Mouse (Mus musculus): ENCODE data around the gene Styx. TPM values are rescaled to one million over a fixed set of nuclear protein-coding genes. Genes with fewer than 3 reads are reported as not detected.

Gene Styx
- polyA plus RNA-seq, 1 experiment from 2014 or later, result 47.8 TPM

- no peak for ATAC-seq
- H3K27ac ChIP-seq (ENCODE audit: low read length), result no peak overlapping the region
- no peak overlapping the region for H3K4me2 ChIP-seq (ENCODE audit: low read depth, low read length)
- no peak overlapping the region for H3K9ac ChIP-seq (ENCODE audit: low read depth, low read length)
- WGBS, result 55% methylated on average over 4 of the region's 4 CpGs
- no peak overlapping the region for H3K4me3 ChIP-seq (ENCODE audit: low read length)
- H3K27me3 ChIP-seq (replicated peaks; ENCODE audit: control insufficient read depth, insufficient read depth, low read length), result no peaks in the 10 kb centered on the region
- H3K36me3 ChIP-seq (ENCODE audit: control insufficient read depth, insufficient read depth, low read length), result no peaks in the 10 kb centered on the region
- no peaks in the 10 kb centered on the region for H3K4me1 ChIP-seq (ENCODE audit: control insufficient read depth, insufficient read depth, low read length)
- H3K9me3 ChIP-seq (ENCODE audit: control insufficient read depth, low read length), result no peaks in the 10 kb centered on the region
Observed at GRCm38 (mm10) chr14:45422371-45422770, 71.5 kb downstream of the Styx start.

DNA sequence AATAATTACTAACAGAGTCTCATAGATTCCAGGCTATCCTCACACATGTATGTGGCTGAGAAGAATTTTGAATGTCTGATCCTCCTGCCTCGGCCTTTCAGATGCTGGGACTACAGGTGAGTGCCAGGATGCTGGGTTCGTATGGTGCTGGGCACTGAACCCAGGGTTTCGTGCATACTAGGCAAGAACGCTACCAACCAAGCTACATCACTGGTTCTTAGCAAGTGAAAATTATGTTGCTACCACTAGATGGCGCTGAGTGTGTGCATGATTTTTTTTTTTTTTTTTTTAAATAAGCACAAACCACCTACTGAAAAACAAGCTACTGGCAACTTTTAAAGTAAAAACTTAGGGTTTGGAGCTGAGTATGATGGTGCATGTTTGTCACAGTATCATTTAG is 72.3 kb downstream of the Styx start:
- 7% methylated on average over 5 of the region's 5 CpGs for WGBS
- no peak for ATAC-seq

GRCm38 (mm10) chr14:45430066-45430842 is 79.4 kb downstream of the Styx start:
- Histone ChIP-seq H3K36me3 (ENCODE audit: control insufficient read depth, insufficient read depth, low read length) (no peaks in the 10 kb centered on the region; the same call in 1 of the 2 replicates), H3K9me3 (ENCODE audit: control insufficient read depth, low read length) (0 out of 2 replicates have a peak, but pooled peaks cover 8% of the 10 kb centered on the region), H3K4me2 (ENCODE audit: low read depth, low read length) (no peak overlapping the region), H3K4me3 (ENCODE audit: low read length) (no peak overlapping the region), H3K4me1 (ENCODE audit: control insufficient read depth, insufficient read depth, low read length) (no peaks in the 10 kb centered on the region), H3K27ac (ENCODE audit: low read length) (no peak overlapping the region), H3K9ac (ENCODE audit: low read depth, low read length) (no peak overlapping the region), H3K27me3 (replicated peaks; ENCODE audit: control insufficient read depth, insufficient read depth, low read length) (no peaks in the 10 kb centered on the region)
- no peak for ATAC-seq
- 84% methylated on average over 13 of the region's 13 CpGs for WGBS

More for the DNA sequence above, 72.3 kb downstream of the Styx start:
- Histone ChIP-seq H3K27me3 (replicated peaks; ENCODE audit: control insufficient read depth, insufficient read depth, low read length) (no peaks in the 10 kb centered on the region), H3K27ac (ENCODE audit: low read length) (no peak overlapping the region), H3K36me3 (ENCODE audit: control insufficient read depth, insufficient read depth, low read length) (no peaks in the 10 kb centered on the region), H3K9ac (ENCODE audit: low read depth, low read length) (no peak overlapping the region), H3K4me2 (ENCODE audit: low read depth, low read length) (no peak overlapping the region), H3K9me3 (ENCODE audit: control insufficient read depth, low read length) (no peaks in the 10 kb centered on the region), H3K4me1 (ENCODE audit: control insufficient read depth, insufficient read depth, low read length) (no peaks in the 10 kb centered on the region), H3K4me3 (ENCODE audit: low read length) (no peak overlapping the region)

DNA sequence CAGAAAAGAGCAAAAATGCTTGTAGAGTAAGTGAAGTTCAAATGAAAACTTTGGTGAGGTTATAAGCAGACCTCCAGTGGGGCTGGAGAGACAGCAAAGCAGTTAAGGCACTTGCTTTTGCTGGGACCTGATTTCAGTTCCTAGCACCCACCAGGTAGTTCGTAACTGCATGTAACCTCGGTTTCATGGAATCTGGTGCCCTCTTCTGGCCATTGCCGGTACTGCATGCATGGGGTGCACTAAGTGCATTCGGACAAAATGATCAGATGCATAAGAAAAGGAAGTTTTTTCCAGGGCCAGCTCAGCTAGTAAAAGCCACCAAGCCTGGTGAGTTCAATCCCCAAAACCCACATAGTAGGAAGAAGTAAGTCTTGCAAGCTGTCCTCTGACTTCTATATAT is 81.1 kb downstream of the Styx start:
- Histone ChIP-seq H3K4me3 (ENCODE audit: low read length) (no peak overlapping the region), H3K36me3 (ENCODE audit: control insufficient read depth, insufficient read depth, low read length) (no peaks in the 10 kb centered on the region; the same call in 1 of the 2 replicates), H3K4me1 (ENCODE audit: control insufficient read depth, insufficient read depth, low read length) (no peaks in the 10 kb centered on the region), H3K27me3 (replicated peaks; ENCODE audit: control insufficient read depth, insufficient read depth, low read length) (no peaks in the 10 kb centered on the region), H3K4me2 (ENCODE audit: low read depth, low read length) (no peak overlapping the region), H3K27ac (ENCODE audit: low read length) (no peak overlapping the region), H3K9me3 (ENCODE audit: control insufficient read depth, low read length) (0 out of 2 replicates have a peak, but pooled peaks cover 8% of the 10 kb centered on the region), H3K9ac (ENCODE audit: low read depth, low read length) (no peak overlapping the region)
- ATAC-seq, result no peak
- WGBS, result 70% methylated on average over 4 of the region's 4 CpGs

- Histone ChIP-seq H3K4me1 (ENCODE audit: control insufficient read depth, insufficient read depth, low read length) (no peaks in the 10 kb centered on the region), H3K36me3 (ENCODE audit: control insufficient read depth, insufficient read depth, low read length) (no peaks in the 10 kb centered on the region; the same call in 1 of the 2 replicates), H3K9ac (ENCODE audit: low read depth, low read length) (no peak overlapping the region), H3K27me3 (replicated peaks; ENCODE audit: control insufficient read depth, insufficient read depth, low read length) (no peaks in the 10 kb centered on the region), H3K9me3 (ENCODE audit: control insufficient read depth, low read length) (0 out of 2 replicates have a peak, but pooled peaks cover 8% of the 10 kb centered on the region), H3K4me2 (ENCODE audit: low read depth, low read length) (no peak overlapping the region), H3K4me3 (ENCODE audit: low read length) (no peak overlapping the region), H3K27ac (ENCODE audit: low read length) (no peak overlapping the region)
- 74% methylated on average over 6 of the region's 6 CpGs for WGBS
- no peak for ATAC-seq
Observed at GRCm38 (mm10) chr14:45434220-45434619, 83.3 kb downstream of the Styx start.

DNA sequence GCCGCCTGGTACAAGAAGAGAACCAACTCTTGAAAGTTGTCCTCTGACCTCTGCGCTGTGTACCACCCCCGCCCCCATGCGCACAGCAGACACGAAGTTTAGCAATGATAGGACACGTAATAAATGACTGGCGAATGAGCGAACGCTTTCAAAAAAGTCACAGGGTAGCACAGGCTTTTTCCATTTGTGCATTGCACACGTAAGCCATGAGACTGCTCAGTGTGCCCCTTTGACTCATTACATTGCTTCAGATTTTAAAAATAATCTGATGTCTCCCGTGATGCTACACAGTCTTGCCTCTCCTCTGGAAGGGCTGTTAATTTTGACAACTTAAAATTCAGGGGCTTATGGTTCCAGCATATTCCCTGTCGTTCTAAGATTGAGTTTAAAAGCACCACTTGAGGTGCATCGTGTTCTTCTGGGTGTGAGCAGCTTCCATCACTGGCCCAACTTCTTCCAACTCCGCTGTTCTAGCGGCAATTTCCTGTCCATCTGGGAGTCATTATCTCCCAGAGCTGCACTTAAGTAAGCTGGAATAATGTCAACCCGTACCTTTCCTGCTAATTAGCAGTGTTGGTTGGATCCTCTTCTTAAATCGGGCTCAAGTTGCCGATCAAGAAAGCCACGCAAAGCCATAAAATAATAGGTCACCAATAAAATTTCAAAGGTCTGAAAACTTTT is 87.5 kb downstream of the Styx start:
- no peak overlapping the region for H3K27ac ChIP-seq (ENCODE audit: low read length)
- H3K9me3 ChIP-seq (ENCODE audit: control insufficient read depth, low read length), result no peaks in the 10 kb centered on the region
- 71% methylated on average over 19 of the region's 19 CpGs for WGBS
- H3K4me1 ChIP-seq (ENCODE audit: control insufficient read depth, insufficient read depth, low read length), result 0 out of 2 replicates have a peak, but pooled peaks cover 3% of the 10 kb centered on the region
- H3K36me3 ChIP-seq (ENCODE audit: control insufficient read depth, insufficient read depth, low read length), result no peaks in the 10 kb centered on the region
- no peak overlapping the region for H3K4me2 ChIP-seq (ENCODE audit: low read depth, low read length)
- no peak overlapping the region for H3K9ac ChIP-seq (ENCODE audit: low read depth, low read length)
- H3K27me3 ChIP-seq (replicated peaks; ENCODE audit: control insufficient read depth, insufficient read depth, low read length), result no peaks in the 10 kb centered on the region
- ATAC-seq, result no peak
- no peak overlapping the region for H3K4me3 ChIP-seq (ENCODE audit: low read length)

- Histone ChIP-seq H3K4me3 (ENCODE audit: low read length) (no peak overlapping the region), H3K27me3 (replicated peaks; ENCODE audit: control insufficient read depth, insufficient read depth, low read length) (no peaks in the 10 kb centered on the region), H3K9me3 (ENCODE audit: control insufficient read depth, low read length) (no peaks in the 10 kb centered on the region), H3K36me3 (ENCODE audit: control insufficient read depth, insufficient read depth, low read length) (no peaks in the 10 kb centered on the region), H3K4me2 (ENCODE audit: low read depth, low read length) (no peak overlapping the region), H3K9ac (ENCODE audit: low read depth, low read length) (no peak overlapping the region), H3K4me1 (ENCODE audit: control insufficient read depth, insufficient read depth, low read length) (0 out of 2 replicates have a peak, but pooled peaks cover 3% of the 10 kb centered on the region), H3K27ac (ENCODE audit: low read length) (no peak overlapping the region)
- WGBS, result 95% methylated on average over 2 of the region's 2 CpGs
- no peak for ATAC-seq
Observed at GRCm38 (mm10) chr14:45438931-45439275, 88.0 kb downstream of the Styx start.

GRCm38 (mm10) chr14:45439387-45439786 is 88.5 kb downstream of the Styx start:
- no peak overlapping the region for H3K4me2 ChIP-seq (ENCODE audit: low read depth, low read length)
- WGBS, result 82% methylated on average over 9 of the region's 9 CpGs

GRCm38 (mm10) chr14:45441291-45441690 is 90.4 kb downstream of the Styx start:
- H3K9me3 ChIP-seq (ENCODE audit: control insufficient read depth, low read length), result no peaks in the 10 kb centered on the region
- H3K36me3 ChIP-seq (ENCODE audit: control insufficient read depth, insufficient read depth, low read length), result no peaks in the 10 kb centered on the region
- H3K4me3 ChIP-seq (ENCODE audit: low read length), result no peak overlapping the region
- no peaks in the 10 kb centered on the region for H3K27me3 ChIP-seq (replicated peaks; ENCODE audit: control insufficient read depth, insufficient read depth, low read length)
- no peak overlapping the region for H3K27ac ChIP-seq (ENCODE audit: low read length)
- no peak overlapping the region for H3K9ac ChIP-seq (ENCODE audit: low read depth, low read length)
- H3K4me1 ChIP-seq (ENCODE audit: control insufficient read depth, insufficient read depth, low read length), result peaks cover 13% of the 10 kb centered on the region; the same call in 1 of the 2 replicates
- ATAC-seq, result no peak
- no peak overlapping the region for H3K4me2 ChIP-seq (ENCODE audit: low read depth, low read length)
- WGBS, result 80% methylated on average over 6 of the region's 6 CpGs

More at GRCm38 (mm10) chr14:45439387-45439786, 88.5 kb downstream of the Styx start:
- ATAC-seq, result no peak
- Histone ChIP-seq H3K9me3 (ENCODE audit: control insufficient read depth, low read length) (no peaks in the 10 kb centered on the region), H3K4me3 (ENCODE audit: low read length) (no peak overlapping the region), H3K9ac (ENCODE audit: low read depth, low read length) (no peak overlapping the region), H3K4me1 (ENCODE audit: control insufficient read depth, insufficient read depth, low read length) (0 out of 2 replicates have a peak, but pooled peaks cover 3% of the 10 kb centered on the region), H3K27me3 (replicated peaks; ENCODE audit: control insufficient read depth, insufficient read depth, low read length) (no peaks in the 10 kb centered on the region), H3K27ac (ENCODE audit: low read length) (no peak overlapping the region), H3K36me3 (ENCODE audit: control insufficient read depth, insufficient read depth, low read length) (no peaks in the 10 kb centered on the region)
